Mouse (Mus musculus) Patski (cell line): ENCODE results near the gene Tesk2. TPM values are rescaled to one million over a fixed set of nuclear protein-coding genes. Genes with fewer than 3 reads are reported as not detected.

Source experiments
- ATAC-seq: fragments of 100-300 bp; one replicate; pipeline ENCODE4 v1.8.0; 2021
- CTCF ChIA-PET: fragments of 350-600 bp; sonication (Branson Sonifier 250); formaldehyde crosslinking; loops from one replicate; lab custom pipeline; 2022; ENCODE audit warnings: inconsistent platforms; lab: Charles Lee
- POLR2A ChIA-PET: fragments of 350-600 bp; sonication (Branson Sonifier 250); formaldehyde crosslinking; loops from one replicate; lab custom pipeline; 2022; ENCODE audit warnings: antibody characterized with exemption, inconsistent platforms; lab: Charles Lee
- DNase-seq: peaks from one replicate; pipeline ENCODE4 v3.0.0-alpha.2; 2011; ENCODE audit warnings: low read depth, low spot score
- H3K27me3 ChIP-seq: fragments of 371-371 bp; one replicate; pipeline ENCODE4 v1.5.1; 2021
- CTCF ChIP-seq: fragments of 100-300 bp; IDR thresholded peaks from one replicate; pipeline ENCODE4 v1.5.1; 2021
- in situ Hi-C: fragments of 300-500 bp; cut with MboI; formaldehyde crosslinking; loops from 3 replicates; pipeline ENCODE4 v1.11.1; 2018; ENCODE audit warnings: low pct_unique_long_range_greater_than_20kb, mixed read lengths
- polyA plus RNA-seq: library from polyadenylated mRNA; unstranded; gene quantifications from one replicate; pipeline ENCODE4 v1.2.3, GENCODE M21; 2021

Gene Tesk2
- polyA plus RNA-seq, 1 experiment from 2014 or later, result 3.6 TPM

GRCm38 (mm10) chr4:116687041-116687440 is 33.7 kb upstream of the Tesk2 start:
- H3K27me3 ChIP-seq, result no peaks in the 10 kb centered on the region
- DNase-seq (no peak), ATAC-seq (no peak)
- TF ChIP-seq CTCF, result no peak
- ChIA-PET CTCF (interaction anchor here (1.3 kb wide), 1 partner anchor 16 kb away, joined by 4 read pairs; no protein-coding TSS in a partner anchor), POLR2A (interaction anchor here (0.7 to 2.5 kb wide), 3 partner anchors 13 to 86 kb away, joined by 3 to 6 read pairs (median 3); no protein-coding TSS in a partner anchor)
- in situ Hi-C loops, result no loop called here

GRCm38 (mm10) chr4:116689309-116689876 is 31.4 kb upstream of the Tesk2 start:
- TF ChIP-seq CTCF, result no peak
- POLR2A ChIA-PET, result interaction anchor here (1.4 kb wide), 1 partner anchor 37 kb away, joined by 3 read pairs; no protein-coding TSS in a partner anchor
- no peak for ATAC-seq
- CTCF ChIA-PET, result interaction anchor here (0.9 to 1.3 kb wide), 2 partner anchors 9 to 14 kb away, joined by 3 to 5 read pairs; no protein-coding TSS in a partner anchor
- DNase-seq, result no peak
- no peaks in the 10 kb centered on the region for H3K27me3 ChIP-seq
- in situ Hi-C loops, result no loop called here

- in situ Hi-C loops, result loop anchor here (10.0 kb wide), 1 partner anchor 47 kb away; no protein-coding TSS in a partner anchor
- no peaks in the 10 kb centered on the region for H3K27me3 ChIP-seq
- POLR2A ChIA-PET, result no interaction called here
- no peak for ATAC-seq
- no peak for TF ChIP-seq CTCF
- CTCF ChIA-PET, result interaction anchor here (1.0 kb wide), 1 partner anchor 11 kb away, joined by 3 read pairs; no protein-coding TSS in a partner anchor
- DNase-seq, result no peak
These were observed 28.6 kb upstream of the Tesk2 start for GRCm38 (mm10) chr4:116692146-116692545.

GRCm38 (mm10) chr4:116693785-116694184 is 27.0 kb upstream of the Tesk2 start:
- DNase-seq (no peak), ATAC-seq (no peak)
- TF ChIP-seq CTCF, result no peak
- POLR2A ChIA-PET, result no interaction called here
- H3K27me3 ChIP-seq, result no peaks in the 10 kb centered on the region
- in situ Hi-C loops, result loop anchor here (10.0 kb wide), 1 partner anchor 49 kb away; no protein-coding TSS in a partner anchor
- CTCF ChIA-PET, result interaction anchor here (0.7 to 1.0 kb wide), 2 partner anchors 9 to 14 kb away, joined by 3 read pairs; partner anchors contain the start of genes Ccdc163 and Mmachc

GRCm38 (mm10) chr4:116698693-116699342 is 21.9 kb upstream of the Tesk2 start:
- in situ Hi-C loops, result loop anchor here (10.0 kb wide), 1 partner anchor 54 kb away; no protein-coding TSS in a partner anchor
- ATAC-seq, result no peak
- POLR2A ChIA-PET, result no interaction called here

GRCm38 (mm10) chr4:116700964-116701363 is 19.8 kb upstream of the Tesk2 start:
- ATAC-seq (no peak), DNase-seq (no peak)
- no peak for TF ChIP-seq CTCF
- POLR2A ChIA-PET, result no interaction called here
- CTCF ChIA-PET, result no interaction called here
- in situ Hi-C loops, result no loop called here
- H3K27me3 ChIP-seq, result no peaks in the 10 kb centered on the region

More at GRCm38 (mm10) chr4:116698693-116699342, 21.9 kb upstream of the Tesk2 start:
- no peaks in the 10 kb centered on the region for H3K27me3 ChIP-seq
- no peak for DNase-seq
- CTCF ChIA-PET, result interaction anchor here (0.9 to 1.6 kb wide), 3 partner anchors 10 to 42 kb away, joined by 3 to 5 read pairs (median 3); no protein-coding TSS in a partner anchor
- no peak for TF ChIP-seq CTCF

- POLR2A ChIA-PET, result no interaction called here
- TF ChIP-seq CTCF, result peak; percentile 90
- DNase-seq (no peak), ATAC-seq (no peak)
- CTCF ChIA-PET, result interaction anchor here (0.7 to 1.2 kb wide), 3 partner anchors 10 to 14 kb away, joined by 3 read pairs; no protein-coding TSS in a partner anchor
- no peaks in the 10 kb centered on the region for H3K27me3 ChIP-seq
- in situ Hi-C loops, result no loop called here
These were observed 16.9 kb upstream of the Tesk2 start for GRCm38 (mm10) chr4:116703804-116704203.

GRCm38 (mm10) chr4:116707666-116708065 is 13.1 kb upstream of the Tesk2 start:
- TF ChIP-seq CTCF, result no peak
- no peak for ATAC-seq
- no peaks in the 10 kb centered on the region for H3K27me3 ChIP-seq
- CTCF ChIA-PET, result interaction anchor here (0.8 to 1.2 kb wide), 4 partner anchors 12 to 81 kb away, joined by 3 to 8 read pairs (median 4); partner anchors contain the start of gene Prdx1
- in situ Hi-C loops, result no loop called here
- no peak for DNase-seq
- POLR2A ChIA-PET, result no interaction called here

GRCm38 (mm10) chr4:116708201-116708764 is 12.5 kb upstream of the Tesk2 start, which contains the start of the genes Mmachc and Ccdc163:
TSS of gene Mmachc (minus strand) at chr4:116708406.
TSS of gene Ccdc163 (plus strand) at chr4:116708509.
- POLR2A ChIA-PET, result interaction anchor here (1.5 kb wide), 1 partner anchor 23 kb away, joined by 4 read pairs; the partner anchor contains the start of gene Prdx1
- in situ Hi-C loops, result no loop called here
- peak; percentile 97 for ATAC-seq
- peak; percentile 93 for DNase-seq
- CTCF ChIA-PET, result interaction anchor here (0.8 to 1.2 kb wide), 4 partner anchors 11 to 80 kb away, joined by 3 to 8 read pairs (median 4); no protein-coding TSS in a partner anchor
- no peak for TF ChIP-seq CTCF
- no peaks in the 10 kb centered on the region for H3K27me3 ChIP-seq

- POLR2A ChIA-PET, result interaction anchor here (1.5 kb wide), 1 partner anchor 23 kb away, joined by 4 read pairs; the partner anchor contains the start of gene Prdx1
- TF ChIP-seq CTCF, result no peak
- in situ Hi-C loops, result no loop called here
- ATAC-seq (no peak), DNase-seq (no peak)
- H3K27me3 ChIP-seq, result no peaks in the 10 kb centered on the region
- CTCF ChIA-PET, result interaction anchor here (0.8 to 1.0 kb wide), 4 partner anchors 11 to 80 kb away, joined by 3 to 8 read pairs (median 4); no protein-coding TSS in a partner anchor
These were observed 11.9 kb upstream of the Tesk2 start for GRCm38 (mm10) chr4:116708791-116709390.
